Mouse (Mus musculus) liver, embryonic 14.5 days (tissue): ENCODE data around the gene Creb3l2.

Source experiments
- CTCF ChIP-seq: IDR thresholded peaks from 2 replicates; pipeline ENCODE4 v1.5.1; 2016; ENCODE audit warnings: antibody characterized with exemption, low read depth, control low read depth
- EP300 ChIP-seq: IDR thresholded peaks from 2 replicates; pipeline ENCODE4 v1.6.1; 2016; ENCODE audit warnings: antibody characterized with exemption, low read depth

- no peak for TF ChIP-seq EP300
- no peak for TF ChIP-seq CTCF
These were observed 115.9 kb downstream of the Creb3l2 start for GRCm38 (mm10) chr6:37325906-37326602.
